Mouse (Mus musculus) lung, embryonic 14.5 days (tissue): ENCODE results near the gene Hist1h2bg. TPM values are rescaled to one million over a fixed set of nuclear protein-coding genes. Genes with fewer than 3 reads are reported as not detected.
A peak's percentile ranks its signal among the peaks of the same experiment; 100 is the strongest.

Source experiments
- ATAC-seq: fragments of 200-750 bp; cut with Nextera tagmentation; 2 replicates; pipeline ENCODE4 v1.8.0; 2017; ENCODE audit warnings: mild to moderate bottlenecking, moderate TSS enrichment, moderate library complexity; ENCODE audit not compliant: insufficient read depth
- DNase-seq: peaks from one replicate; pipeline ENCODE4 v3.0.0-alpha.2; 2015
- H3K27ac ChIP-seq: fragments of 300-500 bp; sonication (generic); 2 replicates; pipeline ENCODE4 v1.5.1; 2014; ENCODE audit warnings: low read depth, mild to moderate bottlenecking, moderate library complexity
- H3K27me3 ChIP-seq: fragments of 300-500 bp; sonication (generic); 2 replicates; pipeline ENCODE4 v1.6.1; 2014; ENCODE audit warnings: low read length, control low read depth; ENCODE audit not compliant: insufficient read depth
- H3K36me3 ChIP-seq: fragments of 300-500 bp; sonication (generic); 2 replicates; pipeline ENCODE4 v1.6.1; 2014; ENCODE audit warnings: control low read depth; ENCODE audit not compliant: insufficient read depth
- H3K4me1 ChIP-seq: fragments of 300-500 bp; sonication (generic); 2 replicates; pipeline ENCODE4 v1.6.1; 2014; ENCODE audit warnings: antibody characterized with exemption, control low read depth; ENCODE audit not compliant: insufficient read depth
- H3K4me2 ChIP-seq: fragments of 300-500 bp; sonication (generic); 2 replicates; pipeline ENCODE4 v1.6.1; 2014; ENCODE audit warnings: mild to moderate bottlenecking
- H3K4me3 ChIP-seq: fragments of 300-500 bp; sonication (generic); 2 replicates; pipeline ENCODE4 v1.5.1; 2014; ENCODE audit warnings: low read depth, low read length
- H3K9ac ChIP-seq: fragments of 300-500 bp; sonication (generic); 2 replicates; pipeline ENCODE4 v1.6.1; 2014
- H3K9me3 ChIP-seq: fragments of 300-500 bp; sonication (generic); 2 replicates; pipeline ENCODE4 v1.6.1; 2016; ENCODE audit warnings: low read depth, low read length, control low read depth
- CTCF ChIP-seq: IDR thresholded peaks from 2 replicates; pipeline ENCODE4 v1.5.1; 2016; ENCODE audit warnings: antibody characterized with exemption, low read depth
- WGBS: fragments of 180-500 bp; shearing (Covaris S2); extraction: QIAGEN DNeasy Blood & Tissue Kit; methylation state at CpG from one replicate; pipeline ENCODE4 v1.1.7; 2014; 5-methylcytosine and 5-hydroxymethylcytosine counted together
- polyA plus RNA-seq: library from polyadenylated mRNA; unstranded; fragments of >200 nt; fragmentation: Nextera tagmentation; extraction: Ambion mirVana; gene quantifications from 2 replicates; pipeline ENCODE4 v1.2.1, GENCODE M21; 2014

Hist1h2bg gene
- polyA plus RNA-seq, result 14.9 TPM in 2 replicates

DNA sequence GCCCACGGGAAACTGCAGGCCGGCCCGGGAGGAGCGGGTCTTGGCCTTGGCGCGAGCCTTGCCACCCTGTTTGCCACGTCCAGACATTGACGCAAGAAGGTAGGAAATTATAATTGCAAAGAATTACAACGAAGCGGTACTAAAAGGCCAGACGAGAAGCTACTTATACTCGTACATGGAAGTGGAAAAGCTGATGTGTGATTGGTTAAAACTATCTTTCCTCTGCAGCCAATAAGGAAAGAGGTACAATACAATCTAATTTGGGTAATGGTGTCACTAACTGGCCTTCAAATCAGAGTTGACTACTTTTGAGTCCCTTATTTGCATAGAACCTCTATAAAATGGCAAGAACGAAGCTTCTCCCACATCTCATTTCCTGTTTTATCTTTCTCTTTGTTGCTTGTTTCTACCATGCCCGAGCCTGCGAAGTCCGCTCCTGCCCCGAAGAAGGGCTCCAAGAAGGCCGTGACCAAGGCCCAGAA, at the start of gene Hist1h2bg, which contains the start of gene Hist1h2ae:
Gene Hist1h2bg (plus strand): TSS at position 375 of the 482 bp plus-strand sequence.
Gene Hist1h2ae (minus strand): TSS at position 199 of the 482 bp plus-strand sequence.
- H3K9me3 ChIP-seq, result no peaks in the 10 kb centered on the region
- no peaks in the 10 kb centered on the region for H3K36me3 ChIP-seq
- WGBS, result 0% methylated on average over 18 of the region's 18 CpGs
- H3K27ac ChIP-seq, result peak within 1 kb of the TSS; percentile 99
- H3K4me3 ChIP-seq, result peak within 1 kb of the TSS; percentile 45
- peak; percentile 89 for ATAC-seq
- no peak for TF ChIP-seq CTCF
- peak within 1 kb of the TSS; percentile 82 for H3K9ac ChIP-seq
- peak; percentile 94 for DNase-seq
- peak within 1 kb of the TSS; percentile 87 for H3K4me2 ChIP-seq
- H3K27me3 ChIP-seq, result no peaks in the 10 kb centered on the region
- H3K4me1 ChIP-seq, result no peaks in the 10 kb centered on the region

DNA sequence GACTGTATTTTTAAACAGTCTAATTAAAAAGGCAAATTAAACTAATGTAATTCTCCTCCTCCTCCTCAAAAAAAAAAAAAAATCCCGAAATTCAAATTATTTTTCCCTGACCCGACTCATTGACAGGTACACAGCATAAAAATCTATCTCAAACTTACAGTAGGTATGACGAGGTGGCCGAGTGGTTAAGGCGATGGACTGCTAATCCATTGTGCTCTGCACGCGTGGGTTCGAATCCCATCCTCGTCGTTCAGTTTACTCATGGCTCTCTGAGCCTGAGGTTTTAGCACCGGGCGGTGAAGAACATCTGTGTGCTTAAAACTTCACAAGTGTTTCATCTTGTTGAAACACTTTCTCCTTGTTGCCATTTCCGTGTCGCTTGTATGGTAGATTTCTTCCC, 49.5 kb upstream of the Hist1h2bg start:
- H3K4me3 ChIP-seq, result peak overlapping the region; percentile 15

GRCm38 (mm10) chr13:23523976-23524375, 47.2 kb upstream of the Hist1h2bg start:
- no peak for TF ChIP-seq CTCF
- H3K4me1 ChIP-seq, result 0 out of 2 replicates have a peak, but pooled peaks cover 10% of the 10 kb centered on the region
- H3K36me3 ChIP-seq, result no peaks in the 10 kb centered on the region
- no peaks in the 10 kb centered on the region for H3K27me3 ChIP-seq
- H3K4me2 ChIP-seq, result no peak overlapping the region
- no peak overlapping the region for H3K4me3 ChIP-seq
- H3K9ac ChIP-seq, result no peak overlapping the region
- H3K9me3 ChIP-seq, result no peaks in the 10 kb centered on the region
- DNase-seq, result no peak
- no peak overlapping the region for H3K27ac ChIP-seq
- no peak for ATAC-seq
- 48% methylated on average over 5 of the region's 5 CpGs for WGBS

More for the DNA sequence above, 49.5 kb upstream of the Hist1h2bg start:
- WGBS, result under 1% methylated on average over 14 of the region's 14 CpGs
- Histone ChIP-seq H3K9me3 (no peaks in the 10 kb centered on the region), H3K4me1 (0 out of 2 replicates have a peak, but pooled peaks cover 4% of the 10 kb centered on the region), H3K27ac (no peak overlapping the region), H3K9ac (no peak overlapping the region), H3K27me3 (no peaks in the 10 kb centered on the region), H3K4me2 (peak overlapping the region; percentile 53), H3K36me3 (no peaks in the 10 kb centered on the region)
- ATAC-seq (peak; percentile 49; the same call in 1 of the 2 replicates), DNase-seq (peak; percentile 91)
- TF ChIP-seq CTCF, result no peak

GRCm38 (mm10) chr13:23524654-23525053, 46.5 kb upstream of the Hist1h2bg start:
- Histone ChIP-seq H3K9me3 (no peaks in the 10 kb centered on the region), H3K4me1 (0 out of 2 replicates have a peak, but pooled peaks cover 10% of the 10 kb centered on the region), H3K36me3 (no peaks in the 10 kb centered on the region), H3K4me3 (no peak overlapping the region), H3K9ac (no peak overlapping the region), H3K27me3 (no peaks in the 10 kb centered on the region), H3K4me2 (0 out of 2 replicates have a peak overlapping the region, but pooled peaks have one; percentile 20), H3K27ac (no peak overlapping the region)
- ATAC-seq (no peak; the same call in 1 of the 2 replicates), DNase-seq (peak; percentile 90)
- peak; percentile 88 for TF ChIP-seq CTCF
- 5% methylated on average over 5 of the region's 5 CpGs for WGBS

DNA sequence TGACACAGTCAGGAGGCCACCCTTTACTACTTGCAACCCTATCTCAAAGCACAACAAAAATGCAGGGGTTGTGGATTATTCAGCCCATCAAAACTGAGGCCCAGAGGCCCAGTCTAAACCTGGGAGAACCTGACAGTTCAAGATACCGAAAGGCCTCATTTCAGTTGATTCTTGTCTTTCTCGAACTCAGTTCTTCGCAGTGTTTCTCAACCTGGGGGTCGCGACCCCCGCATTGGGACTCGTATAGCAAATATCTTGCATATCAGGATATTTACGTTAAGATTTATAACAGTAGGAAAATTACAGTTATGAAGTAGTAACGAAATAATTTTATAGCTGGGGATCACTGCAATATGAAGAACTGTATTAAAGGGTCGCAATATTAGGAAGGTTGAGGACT, 45.3 kb upstream of the Hist1h2bg start:
- WGBS, result 1% methylated on average over 10 of the region's 10 CpGs
- DNase-seq, result peak; percentile 74

GRCm38 (mm10) chr13:23526312-23526711, 44.9 kb upstream of the Hist1h2bg start:
- H3K27me3 ChIP-seq, result no peaks in the 10 kb centered on the region
- H3K36me3 ChIP-seq, result no peaks in the 10 kb centered on the region
- peak; percentile 99 for DNase-seq
- H3K27ac ChIP-seq, result peak overlapping the region; percentile 48
- under 1% methylated on average over 17 of the region's 17 CpGs for WGBS
- TF ChIP-seq CTCF, result no peak
- peak overlapping the region; percentile 53 for H3K4me2 ChIP-seq
- peak overlapping the region; percentile 38 for H3K9ac ChIP-seq
- 0 out of 2 replicates have a peak, but pooled peaks cover 10% of the 10 kb centered on the region for H3K4me1 ChIP-seq
- peak; percentile 28; the same call in 1 of the 2 replicates for ATAC-seq
- peak overlapping the region; percentile 36 for H3K4me3 ChIP-seq
- no peaks in the 10 kb centered on the region for H3K9me3 ChIP-seq

More for the DNA sequence above, 45.3 kb upstream of the Hist1h2bg start:
- H3K4me3 ChIP-seq, result peak overlapping the region; percentile 36
- 0 out of 2 replicates have a peak, but pooled peaks cover 10% of the 10 kb centered on the region for H3K4me1 ChIP-seq
- H3K27me3 ChIP-seq, result no peaks in the 10 kb centered on the region
- peak overlapping the region; percentile 13; the same call in 1 of the 2 replicates for H3K9ac ChIP-seq
- no peaks in the 10 kb centered on the region for H3K36me3 ChIP-seq
- peak overlapping the region; percentile 53 for H3K4me2 ChIP-seq
- H3K27ac ChIP-seq, result no peak overlapping the region
- no peaks in the 10 kb centered on the region for H3K9me3 ChIP-seq
- ATAC-seq, result no peak
- TF ChIP-seq CTCF, result no peak

- WGBS, result 67% methylated on average over 5 of the region's 5 CpGs
- H3K9ac ChIP-seq, result no peak overlapping the region
- no peaks in the 10 kb centered on the region for H3K36me3 ChIP-seq
- H3K9me3 ChIP-seq, result no peaks in the 10 kb centered on the region
- H3K4me2 ChIP-seq, result peak overlapping the region; percentile 63
- peak overlapping the region; percentile 19; the same call in 1 of the 2 replicates for H3K27ac ChIP-seq
- no peak overlapping the region for H3K4me3 ChIP-seq
- peaks cover 19% of the 10 kb centered on the region; the same call in 1 of the 2 replicates for H3K4me1 ChIP-seq
- DNase-seq (no peak), ATAC-seq (no peak)
- H3K27me3 ChIP-seq, result no peaks in the 10 kb centered on the region
- TF ChIP-seq CTCF, result no peak
These were observed 42.2 kb upstream of the Hist1h2bg start for GRCm38 (mm10) chr13:23529005-23529404.
